Comparison of ENCODE assay signal across 13 mouse cellular contexts in the genomic region with DNA sequence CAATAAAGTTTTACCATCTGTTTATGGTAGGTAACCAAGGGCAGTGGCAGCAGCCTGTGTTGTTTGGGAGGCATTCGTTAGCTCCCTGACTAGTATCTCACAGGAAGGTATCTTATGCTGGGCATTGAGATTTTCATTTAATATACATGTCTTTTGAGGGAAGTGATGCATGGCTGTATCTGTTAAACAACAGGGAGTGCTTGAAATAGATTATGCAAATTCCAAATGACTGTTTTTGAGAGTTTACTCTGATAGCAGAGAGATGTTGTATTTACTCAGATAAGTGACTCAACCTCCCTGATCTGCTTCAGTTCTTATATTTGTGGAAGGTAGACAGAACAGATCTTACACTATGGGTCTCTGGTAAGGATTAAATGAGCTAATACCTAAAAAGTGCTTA.
"Had no signal": no experiment of that assay in that cellular context is flagged by ENCODE, and none has a peak within 500 bp of the region (broad histone marks: within the 10 kb centered on the region; RNA-seq: fewer than 3 reads in every experiment).

No protein-coding gene starts in this region.

- H3K27me3 ChIP-seq: limb, embryonic 13.5 days; neural tube, embryonic 15.5 days; stomach, embryonic 15.5 days had no signal

- ATAC-seq: lung, postnatal 0 days had no signal

- H3K9ac ChIP-seq: limb, embryonic 13.5 days; neural tube, embryonic 15.5 days; stomach, embryonic 15.5 days had no signal

- DNase-seq: kidney, adult 18-20 months; kidney, postnatal 10 days; left cerebral cortex, postnatal 4 days; lung, adult 2 months; lung, postnatal 36 days; midbrain, embryonic 14.5 days; thymus, postnatal 36 days had no signal

- H3K4me3 ChIP-seq: limb, embryonic 13.5 days; midbrain, embryonic 10.5 days; myocyte; neural tube, embryonic 15.5 days; stomach, embryonic 15.5 days had no signal

- H3K4me1 ChIP-seq: limb, embryonic 13.5 days; midbrain, embryonic 10.5 days; neural tube, embryonic 15.5 days; stomach, embryonic 15.5 days had no signal

- H3K36me3 ChIP-seq: limb, embryonic 13.5 days; midbrain, embryonic 10.5 days; neural tube, embryonic 15.5 days; stomach, embryonic 15.5 days had no signal

- H3K4me2 ChIP-seq: limb, embryonic 13.5 days; neural tube, embryonic 15.5 days; stomach, embryonic 15.5 days had no signal

- H3K27ac ChIP-seq: limb, embryonic 13.5 days; midbrain, embryonic 10.5 days; neural tube, embryonic 15.5 days; stomach, embryonic 15.5 days had no signal

- H3K9me3 ChIP-seq: limb, embryonic 13.5 days; midbrain, embryonic 10.5 days; neural tube, embryonic 15.5 days; stomach, embryonic 15.5 days had no signal
